Mouse (Mus musculus) lung, embryonic 14.5 days (tissue): ENCODE measurements around the gene Itga9. TPM values are rescaled to one million over a fixed set of nuclear protein-coding genes. Genes with fewer than 3 reads are reported as not detected.

Source experiments
- ATAC-seq: fragments of 200-750 bp; cut with Nextera tagmentation; 2 replicates; pipeline ENCODE4 v1.8.0; 2017; ENCODE audit warnings: mild to moderate bottlenecking, moderate TSS enrichment, moderate library complexity; ENCODE audit not compliant: insufficient read depth
- DNase-seq: peaks from one replicate; pipeline ENCODE4 v3.0.0-alpha.2; 2015
- H3K27ac ChIP-seq: fragments of 300-500 bp; sonication (generic); 2 replicates; pipeline ENCODE4 v1.5.1; 2014; ENCODE audit warnings: low read depth, mild to moderate bottlenecking, moderate library complexity
- H3K27me3 ChIP-seq: fragments of 300-500 bp; sonication (generic); 2 replicates; pipeline ENCODE4 v1.6.1; 2014; ENCODE audit warnings: low read length, control low read depth; ENCODE audit not compliant: insufficient read depth
- H3K36me3 ChIP-seq: fragments of 300-500 bp; sonication (generic); 2 replicates; pipeline ENCODE4 v1.6.1; 2014; ENCODE audit warnings: control low read depth; ENCODE audit not compliant: insufficient read depth
- H3K4me1 ChIP-seq: fragments of 300-500 bp; sonication (generic); 2 replicates; pipeline ENCODE4 v1.6.1; 2014; ENCODE audit warnings: antibody characterized with exemption, control low read depth; ENCODE audit not compliant: insufficient read depth
- H3K4me2 ChIP-seq: fragments of 300-500 bp; sonication (generic); 2 replicates; pipeline ENCODE4 v1.6.1; 2014; ENCODE audit warnings: mild to moderate bottlenecking
- H3K4me3 ChIP-seq: fragments of 300-500 bp; sonication (generic); 2 replicates; pipeline ENCODE4 v1.5.1; 2014; ENCODE audit warnings: low read depth, low read length
- H3K9ac ChIP-seq: fragments of 300-500 bp; sonication (generic); 2 replicates; pipeline ENCODE4 v1.6.1; 2014
- H3K9me3 ChIP-seq: fragments of 300-500 bp; sonication (generic); 2 replicates; pipeline ENCODE4 v1.6.1; 2016; ENCODE audit warnings: low read depth, low read length, control low read depth
- CTCF ChIP-seq: IDR thresholded peaks from 2 replicates; pipeline ENCODE4 v1.5.1; 2016; ENCODE audit warnings: antibody characterized with exemption, low read depth
- WGBS: fragments of 180-500 bp; shearing (Covaris S2); extraction: QIAGEN DNeasy Blood & Tissue Kit; methylation state at CpG from one replicate; pipeline ENCODE4 v1.1.7; 2014; 5-methylcytosine and 5-hydroxymethylcytosine counted together
- polyA plus RNA-seq: library from polyadenylated mRNA; unstranded; fragments of >200 nt; fragmentation: Nextera tagmentation; extraction: Ambion mirVana; gene quantifications from 2 replicates; pipeline ENCODE4 v1.2.1, GENCODE M21; 2014

Gene Itga9
- polyA plus RNA-seq, 1 experiment from 2014 or later: 28.7 TPM

GRCm38 (mm10) chr9:118713515-118713914 is 107.0 kb downstream of the Itga9 start:
- TF ChIP-seq CTCF: no peak
- 56% methylated on average over 8 of the region's 8 CpGs for WGBS
- Histone ChIP-seq H3K4me1 (peaks cover 18% of the 10 kb centered on the region; the same call in 1 of the 2 replicates), H3K9ac (no peak overlapping the region), H3K27ac (peak overlapping the region; percentile 19; the same call in 1 of the 2 replicates), H3K36me3 (peaks cover 14% of the 10 kb centered on the region; the same call in 1 of the 2 replicates), H3K4me2 (no peak overlapping the region; the same call in 1 of the 2 replicates), H3K4me3 (no peak overlapping the region), H3K27me3 (no peaks in the 10 kb centered on the region), H3K9me3 (no peaks in the 10 kb centered on the region)
- DNase-seq (peak; percentile 74), ATAC-seq (peak; percentile 33; the same call in 1 of the 2 replicates)

DNA sequence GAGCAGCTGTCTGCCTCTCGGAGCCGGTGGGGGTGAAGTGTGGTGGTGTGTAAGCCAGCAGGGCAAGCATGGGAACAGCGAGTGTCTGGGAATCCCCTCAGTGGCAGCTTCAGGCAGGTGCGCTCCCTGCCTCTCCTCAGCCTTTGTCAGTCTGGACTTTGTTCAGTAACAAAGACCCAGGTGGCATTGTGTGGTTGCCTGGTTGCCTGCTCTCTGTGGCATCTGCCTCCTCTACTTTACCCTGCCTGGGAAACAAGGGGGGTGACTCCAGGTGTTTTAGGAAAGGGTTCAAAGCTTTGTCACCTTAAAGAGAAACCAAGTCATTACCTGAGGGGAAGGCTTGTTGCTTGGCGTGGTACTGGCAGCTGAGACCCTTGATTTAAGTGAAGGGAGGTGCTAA is 108.0 kb downstream of the Itga9 start:
- H3K9me3 ChIP-seq: no peaks in the 10 kb centered on the region
- H3K27me3 ChIP-seq: no peaks in the 10 kb centered on the region
- H3K36me3 ChIP-seq: peaks cover 14% of the 10 kb centered on the region; the same call in 1 of the 2 replicates
- H3K4me2 ChIP-seq: no peak overlapping the region
- H3K27ac ChIP-seq: no peak overlapping the region
- WGBS: 79% methylated on average over 5 of the region's 5 CpGs
- no peak overlapping the region for H3K9ac ChIP-seq
- ATAC-seq (no peak), DNase-seq (no peak)
- H3K4me1 ChIP-seq: peaks cover 18% of the 10 kb centered on the region; the same call in 1 of the 2 replicates
- no peak for TF ChIP-seq CTCF
- no peak overlapping the region for H3K4me3 ChIP-seq

DNA sequence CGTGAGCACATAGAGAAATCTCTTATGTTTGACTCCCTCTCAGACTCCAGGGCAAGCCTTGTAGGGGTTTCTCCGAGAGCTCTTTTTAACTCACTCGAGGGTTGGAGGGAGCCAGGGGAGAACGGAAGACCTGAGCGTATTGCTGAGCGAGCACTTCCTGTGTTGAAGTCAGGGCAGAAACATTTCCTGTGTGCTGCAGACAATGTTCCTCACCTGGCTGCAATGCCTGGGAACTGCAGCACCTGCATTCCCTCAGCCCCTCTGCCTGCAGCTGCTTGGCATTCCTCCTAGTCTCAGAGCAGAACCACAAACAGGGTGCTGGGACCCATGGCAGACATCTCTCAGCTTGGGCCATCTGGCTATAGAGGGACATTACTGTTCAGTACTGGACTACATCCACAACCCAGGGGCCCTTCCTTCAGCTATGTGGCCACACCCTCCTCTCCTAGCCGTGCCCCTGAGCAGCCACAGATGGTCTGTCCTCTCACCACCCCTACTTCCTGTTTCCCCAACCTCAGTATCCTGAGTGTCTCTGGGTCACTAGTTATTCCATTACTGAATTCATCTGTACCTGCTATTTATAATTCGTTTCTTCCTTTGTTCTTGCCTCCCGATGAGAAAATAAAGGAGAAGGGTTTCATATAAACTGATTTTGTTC is 109.6 kb downstream of the Itga9 start:
- peak; percentile 34; the same call in 1 of the 2 replicates for TF ChIP-seq CTCF
- ATAC-seq: no peak
- no peak for DNase-seq
- no peak overlapping the region for H3K4me2 ChIP-seq
- H3K4me1 ChIP-seq: peaks cover 18% of the 10 kb centered on the region; the same call in 1 of the 2 replicates
- peaks cover 17% of the 10 kb centered on the region; the same call in 1 of the 2 replicates for H3K36me3 ChIP-seq
- H3K27me3 ChIP-seq: no peaks in the 10 kb centered on the region
- 61% methylated on average over 9 of the region's 9 CpGs for WGBS
- H3K9ac ChIP-seq: no peak overlapping the region
- H3K9me3 ChIP-seq: no peaks in the 10 kb centered on the region
- H3K27ac ChIP-seq: peak overlapping the region; percentile 42; the same call in 1 of the 2 replicates
- no peak overlapping the region for H3K4me3 ChIP-seq

- Histone ChIP-seq H3K9ac (no peak overlapping the region), H3K27ac (no peak overlapping the region), H3K27me3 (no peaks in the 10 kb centered on the region), H3K36me3 (peaks cover 8% of the 10 kb centered on the region; the same call in 1 of the 2 replicates), H3K4me1 (peaks cover 18% of the 10 kb centered on the region; the same call in 1 of the 2 replicates), H3K4me3 (no peak overlapping the region), H3K4me2 (no peak overlapping the region), H3K9me3 (no peaks in the 10 kb centered on the region)
- TF ChIP-seq CTCF: no peak
- DNase-seq (peak; percentile 82), ATAC-seq (no peak)
- 32% methylated on average over 3 of the region's 3 CpGs for WGBS
Measured at GRCm38 (mm10) chr9:118717436-118717835, 110.9 kb downstream of the Itga9 start.

- 56% methylated on average over 2 of the region's 2 CpGs for WGBS
- DNase-seq: no peak
- Histone ChIP-seq H3K27me3 (no peaks in the 10 kb centered on the region), H3K27ac (no peak overlapping the region), H3K4me1 (peaks cover 15% of the 10 kb centered on the region; the same call in 1 of the 2 replicates), H3K36me3 (0 out of 2 replicates have a peak, but pooled peaks cover 7% of the 10 kb centered on the region), H3K9ac (no peak overlapping the region), H3K9me3 (no peaks in the 10 kb centered on the region), H3K4me2 (no peak overlapping the region), H3K4me3 (no peak overlapping the region)
- ATAC-seq: no peak
- no peak for TF ChIP-seq CTCF
Measured at GRCm38 (mm10) chr9:118718511-118718910, 112.0 kb downstream of the Itga9 start.

DNA sequence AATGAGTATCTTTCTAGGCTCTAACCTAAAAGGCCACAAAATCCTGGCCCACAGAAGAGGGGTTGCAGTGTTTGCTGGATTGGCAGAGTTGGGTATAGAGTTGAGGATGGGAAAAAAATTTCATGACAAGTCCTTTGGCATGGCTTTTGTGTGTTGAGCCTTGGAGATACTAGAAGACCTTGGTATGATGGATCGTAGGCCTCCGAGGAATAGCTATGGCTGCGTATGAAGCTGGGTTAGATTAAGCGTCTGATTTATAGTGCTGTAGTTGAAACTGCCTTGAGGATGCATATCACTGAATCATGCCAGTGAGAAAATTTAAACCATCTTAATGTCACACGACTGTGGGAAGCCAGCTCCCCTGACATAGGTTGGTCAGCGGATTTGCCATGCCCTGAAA is 114.6 kb downstream of the Itga9 start:
- H3K27ac ChIP-seq: no peak overlapping the region
- no peak for ATAC-seq

DNA sequence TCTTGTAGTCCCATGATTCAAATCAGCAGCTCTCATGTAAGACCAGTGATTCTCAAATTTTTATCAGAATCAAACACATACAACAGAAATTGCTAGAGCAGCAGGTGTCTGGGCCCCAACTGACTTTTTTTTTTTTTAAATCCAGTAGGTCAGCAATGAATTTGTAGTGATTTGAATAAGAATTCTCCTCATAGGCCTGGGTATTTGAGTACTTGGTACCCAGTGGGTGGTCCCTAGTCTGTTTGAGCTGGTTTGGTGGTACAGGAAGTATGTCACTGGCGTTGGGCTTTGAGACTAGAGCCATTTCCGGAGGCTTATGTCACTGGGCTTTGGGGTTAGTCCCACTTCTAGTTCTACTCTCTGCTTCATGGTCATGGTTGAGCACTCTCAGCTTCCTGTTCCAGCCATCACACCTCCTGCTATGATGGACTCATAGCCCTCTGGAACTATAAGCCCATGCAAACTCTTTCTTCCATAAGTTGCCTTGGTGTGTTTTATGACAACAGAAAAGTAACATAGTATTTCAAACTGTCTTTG is 116.4 kb downstream of the Itga9 start:
- Histone ChIP-seq H3K4me2 (no peak overlapping the region), H3K36me3 (0 out of 2 replicates have a peak, but pooled peaks cover 7% of the 10 kb centered on the region), H3K9me3 (no peaks in the 10 kb centered on the region), H3K4me1 (0 out of 2 replicates have a peak, but pooled peaks cover 3% of the 10 kb centered on the region), H3K4me3 (no peak overlapping the region), H3K9ac (no peak overlapping the region), H3K27me3 (no peaks in the 10 kb centered on the region), H3K27ac (no peak overlapping the region)
- no peak for ATAC-seq
- 88% methylated on average over 2 of the region's 2 CpGs for WGBS
- no peak for TF ChIP-seq CTCF
- DNase-seq: no peak

More for the DNA sequence above, 114.6 kb downstream of the Itga9 start:
- Histone ChIP-seq H3K4me1 (peaks cover 9% of the 10 kb centered on the region; the same call in 1 of the 2 replicates), H3K4me3 (no peak overlapping the region), H3K4me2 (no peak overlapping the region), H3K36me3 (0 out of 2 replicates have a peak, but pooled peaks cover 7% of the 10 kb centered on the region), H3K9ac (no peak overlapping the region), H3K27me3 (no peaks in the 10 kb centered on the region), H3K9me3 (no peaks in the 10 kb centered on the region)
- TF ChIP-seq CTCF: no peak
- no peak for DNase-seq
- WGBS: 96% methylated on average over 6 of the region's 6 CpGs
